Mouse (Mus musculus) kidney, postnatal 36 days (tissue): ENCODE measurements around the gene Gm6904.
A peak's percentile ranks its signal among the peaks of the same experiment; 100 is the strongest.
"Not testable (repeated sequence)": the region's sequence is repeated elsewhere in the genome, so short reads cannot be mapped to it uniquely, and the experiment has no call there.

Source experiments
- DNase-seq, 2 experiments: peaks; one replicate each; pipeline ENCODE4 v3.0.0; 2021 to 2022; ENCODE audit warnings: mixed read lengths in 2 of 2

Gene Gm6904

DNA sequence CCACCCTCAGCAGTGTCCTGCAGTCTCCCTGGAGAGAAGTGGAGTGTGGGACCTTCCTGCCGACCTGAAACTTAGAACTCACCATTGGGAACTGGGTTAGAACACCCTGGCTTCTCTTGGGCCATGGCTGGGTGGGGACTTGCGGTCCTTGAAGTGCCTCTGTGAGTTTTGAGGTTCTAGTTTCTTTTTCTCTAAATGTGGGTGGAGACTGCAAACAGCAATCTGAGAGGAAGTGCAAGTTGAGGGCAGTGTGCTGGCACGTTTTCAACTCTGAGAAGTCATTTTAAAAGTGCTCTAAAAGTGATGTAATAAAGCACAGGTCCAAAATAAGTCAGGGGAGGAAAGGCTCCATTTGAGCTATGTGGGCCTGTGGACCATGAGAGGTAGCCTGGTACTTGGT, at the start of gene Gm6904:
TSS of gene Gm6904 (minus strand) at position 161 of the 400 bp plus-strand sequence.
- peak; percentile 30 to 39 for DNase-seq

DNA sequence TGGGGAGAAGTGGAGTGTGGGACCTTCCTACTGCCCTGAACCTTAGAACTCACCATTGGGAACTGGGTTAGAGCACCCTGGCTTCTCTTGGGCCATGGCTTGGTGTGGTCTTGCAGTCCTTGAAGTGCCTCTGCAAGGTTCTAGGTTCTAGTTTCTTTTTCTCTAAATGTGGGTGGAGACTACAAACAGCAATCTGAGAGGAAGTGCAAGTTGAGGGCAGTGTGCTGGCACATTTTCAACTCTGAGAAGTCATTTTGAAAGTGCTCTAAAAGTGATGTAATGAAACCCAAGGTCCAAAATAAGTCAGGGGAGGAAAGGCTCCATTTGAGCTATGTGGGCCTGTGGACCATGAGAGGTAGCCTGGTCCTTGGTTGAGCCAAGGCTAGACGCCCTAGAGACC, 37.4 kb upstream of the Gm6904 start, which contains the start of gene Phf11a:
TSS of gene Phf11a (minus strand) at position 132 of the 400 bp plus-strand sequence.
- peak; percentile 14 to 20 for DNase-seq

DNA sequence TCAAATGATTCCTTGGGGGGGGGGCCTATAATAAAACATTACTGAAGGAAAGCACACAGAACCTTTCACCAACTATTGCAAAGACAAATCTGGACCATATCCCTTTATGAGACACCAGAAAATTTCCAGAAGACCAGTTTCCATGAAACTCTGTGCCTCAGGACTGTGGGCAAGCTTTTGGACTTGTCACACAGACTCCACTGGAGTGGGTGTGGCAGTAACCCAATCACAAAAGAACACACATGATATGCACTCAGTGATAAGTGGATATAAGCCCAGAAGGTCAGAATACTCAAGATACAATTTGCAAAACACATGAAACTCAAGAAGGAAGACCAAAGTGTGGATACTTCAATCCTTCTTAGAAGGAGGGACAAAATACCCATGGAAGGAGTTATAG, 31.8 kb upstream of the Gm6904 start:
- not testable (repeated sequence) for DNase-seq

DNA sequence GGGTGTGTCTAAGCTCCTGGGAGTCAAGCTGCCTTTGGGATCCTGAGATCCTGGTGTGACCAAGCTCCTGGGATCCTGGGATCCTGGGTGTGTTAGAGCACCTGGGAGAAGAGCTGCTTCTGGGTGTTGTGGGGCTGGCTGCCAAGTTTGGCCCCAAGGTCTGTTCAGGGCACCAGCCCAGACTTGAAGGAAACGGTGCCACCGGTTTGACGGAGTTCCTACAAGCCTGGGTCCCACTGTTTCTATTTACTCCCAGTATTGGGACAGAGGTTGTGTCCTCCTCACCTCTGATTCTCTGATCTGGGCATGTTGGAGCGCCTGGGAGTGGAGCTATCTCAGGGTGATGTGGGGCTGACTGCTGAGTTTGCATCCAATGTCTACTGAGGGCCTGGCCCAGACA, 14.9 kb upstream of the Gm6904 start:
- not testable (repeated sequence) for DNase-seq

DNA sequence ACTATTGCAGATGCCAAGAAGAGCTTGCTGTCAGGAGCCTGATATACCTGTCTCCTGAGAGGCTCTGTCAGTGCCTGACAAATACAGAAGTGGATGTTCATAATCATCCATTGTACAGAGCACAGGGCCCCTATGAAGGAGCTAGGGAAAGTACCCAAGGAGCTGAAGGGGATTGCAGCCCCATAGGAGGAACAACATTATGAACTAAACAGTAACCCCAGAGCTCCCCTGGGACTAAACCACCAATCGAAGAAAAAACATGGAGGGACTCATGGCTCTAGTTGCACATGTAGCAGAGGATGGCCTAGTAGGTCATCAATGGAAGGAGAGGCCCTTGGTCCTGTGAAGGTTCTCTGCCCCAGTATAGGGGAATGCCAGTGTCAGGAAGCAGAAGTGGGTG, 4.2 kb downstream of the Gm6904 start:
- DNase-seq: not testable (repeated sequence)

DNA sequence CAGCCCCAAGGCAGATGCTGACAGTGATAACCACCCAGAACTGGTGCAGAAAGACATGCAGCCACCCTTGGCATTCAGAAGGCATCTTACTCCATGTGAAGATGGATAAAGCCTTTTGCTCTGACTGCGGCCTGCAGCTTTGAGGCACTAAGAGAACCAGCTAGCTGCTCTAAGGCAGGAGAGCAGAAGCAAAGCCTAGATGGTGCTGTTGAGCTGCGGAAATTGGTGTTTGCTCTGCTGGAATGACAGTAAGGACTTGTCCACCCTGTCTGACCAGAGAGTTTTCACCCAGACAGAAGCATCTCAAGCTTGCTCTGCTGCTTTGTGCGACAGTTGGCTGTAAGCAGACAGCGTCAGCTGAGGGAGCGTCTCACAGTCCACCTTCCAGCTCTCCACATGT, 9.7 kb downstream of the Gm6904 start:
- peak in 1 of 2 experiments; percentile 29 for DNase-seq

DNA sequence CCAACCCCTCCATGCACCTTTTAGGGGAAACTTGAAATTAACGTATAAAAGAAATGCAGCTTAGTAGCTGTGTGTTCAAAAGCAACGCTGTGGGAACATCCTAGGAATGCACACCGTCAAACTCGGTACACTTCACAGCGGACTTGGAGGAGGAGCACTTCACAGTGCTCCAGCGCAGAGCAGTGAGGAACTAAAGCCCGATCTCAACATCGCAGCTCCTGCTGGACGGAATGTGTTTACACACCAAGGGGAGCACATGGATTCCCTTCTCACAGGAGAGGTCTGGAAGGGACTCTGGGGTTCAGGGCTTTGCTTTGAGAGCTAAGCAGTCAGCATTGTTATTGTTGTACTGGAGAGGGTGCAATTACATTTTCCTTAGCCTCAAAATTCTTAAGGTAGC, 26.4 kb downstream of the Gm6904 start:
- DNase-seq: no peak

DNA sequence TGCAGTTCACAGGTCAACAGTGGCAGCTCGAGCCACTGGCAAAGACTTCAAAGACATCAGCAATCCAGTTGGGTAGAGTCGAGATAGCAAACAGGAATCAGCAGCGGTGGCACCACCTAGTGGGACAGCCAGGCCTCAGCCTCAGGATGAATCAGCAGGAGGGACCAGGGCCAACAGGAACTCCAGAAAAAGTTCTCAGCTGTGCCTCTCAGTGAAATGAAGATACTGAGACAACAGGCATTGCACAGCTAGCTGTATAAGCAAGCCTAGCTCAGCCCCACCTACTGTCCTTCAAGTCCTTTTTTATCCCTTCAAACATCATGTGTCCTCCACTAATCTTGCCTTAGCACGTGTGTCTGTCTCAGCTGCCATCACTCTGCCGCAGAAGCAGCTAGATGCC, 28.0 kb downstream of the Gm6904 start:
- peak; percentile 16 to 43 for DNase-seq

DNA sequence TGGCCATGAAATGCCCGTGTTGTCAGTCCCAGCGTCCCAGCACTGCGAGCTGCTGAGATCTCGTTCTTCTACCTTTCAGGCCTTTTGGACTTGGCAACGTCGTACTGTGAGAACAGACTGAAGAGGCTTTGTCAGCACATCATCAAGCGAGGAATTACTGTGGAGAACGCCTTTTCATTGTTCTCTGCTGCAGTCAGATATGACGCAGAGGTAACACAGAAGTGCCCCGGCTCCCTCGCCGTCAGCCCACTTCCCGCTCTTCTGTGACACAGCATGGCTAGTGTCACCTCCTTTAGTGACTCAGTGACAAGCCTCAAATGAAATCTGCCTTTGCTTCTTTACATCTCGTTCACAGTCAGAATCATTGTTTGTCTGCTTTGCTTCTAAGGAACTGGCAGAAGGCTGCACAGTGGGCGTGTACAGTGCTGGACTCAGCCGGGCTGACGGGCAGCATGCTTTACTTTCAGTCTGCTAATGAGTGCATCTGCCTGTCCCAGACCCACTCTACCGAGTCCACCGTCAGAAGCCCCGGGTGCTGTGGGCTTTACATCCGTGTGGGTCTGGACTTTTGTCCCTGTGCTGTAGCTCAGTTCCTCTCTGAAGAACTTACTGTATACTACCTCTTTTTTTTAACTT, 29.6 kb downstream of the Gm6904 start:
- DNase-seq: no peak

DNA sequence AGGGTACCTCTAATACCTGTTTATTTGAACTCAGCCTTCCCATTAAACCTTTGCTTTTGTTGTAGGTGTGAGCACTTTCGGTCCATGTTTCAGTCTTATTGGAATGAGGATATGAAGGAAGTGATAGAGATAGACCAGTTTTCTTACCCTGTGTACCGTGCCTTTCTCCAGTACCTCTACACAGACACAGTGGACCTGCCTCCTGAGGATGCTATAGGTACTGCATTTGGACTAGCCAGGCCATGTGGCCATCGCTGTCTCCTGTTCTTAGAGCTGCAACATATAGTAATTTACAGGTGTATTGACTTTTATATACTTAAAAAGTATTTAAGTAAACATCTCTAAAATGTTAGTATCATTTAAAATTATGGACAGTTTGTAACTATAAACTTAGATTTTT, 30.2 kb downstream of the Gm6904 start:
- no peak for DNase-seq

DNA sequence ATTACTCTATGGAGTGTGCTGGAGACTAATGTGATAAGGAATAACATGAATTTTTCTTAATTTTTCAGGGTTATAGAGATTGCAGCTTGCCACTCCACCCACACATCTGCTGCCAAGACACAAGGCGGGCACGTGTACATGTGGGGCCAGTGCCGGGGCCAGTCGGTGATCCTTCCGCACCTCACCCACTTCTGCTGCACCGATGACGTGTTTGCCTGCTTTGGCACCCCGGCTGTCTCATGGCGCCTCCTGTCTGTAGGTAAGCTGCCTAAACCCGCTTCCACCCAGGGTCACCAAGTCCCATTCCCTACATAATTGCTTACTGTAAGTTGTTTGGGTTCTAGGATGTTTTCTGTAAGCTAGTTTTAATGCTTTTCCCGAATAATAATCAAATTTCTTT, 33.8 kb downstream of the Gm6904 start:
- DNase-seq: no peak

DNA sequence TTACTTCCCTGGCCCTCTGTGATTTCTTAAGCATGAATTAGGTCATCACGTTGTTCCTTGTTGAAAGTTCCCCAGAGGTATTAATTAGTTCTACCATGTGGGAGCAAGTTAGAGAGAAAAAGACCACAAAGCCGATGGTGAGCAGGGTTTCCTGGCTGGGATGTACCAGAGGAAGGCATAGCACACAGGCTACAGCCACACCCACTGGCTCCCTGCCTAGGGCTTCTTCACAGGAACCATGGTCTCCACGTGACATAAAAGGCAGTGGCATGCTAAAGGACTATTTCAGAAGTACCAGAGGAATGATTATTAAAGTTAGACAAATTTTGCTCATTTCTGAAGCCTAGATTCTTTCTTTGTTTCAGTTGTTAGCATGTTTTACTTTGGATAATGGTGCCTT, 40.8 kb downstream of the Gm6904 start:
- peak; percentile 21 to 56 for DNase-seq

DNA sequence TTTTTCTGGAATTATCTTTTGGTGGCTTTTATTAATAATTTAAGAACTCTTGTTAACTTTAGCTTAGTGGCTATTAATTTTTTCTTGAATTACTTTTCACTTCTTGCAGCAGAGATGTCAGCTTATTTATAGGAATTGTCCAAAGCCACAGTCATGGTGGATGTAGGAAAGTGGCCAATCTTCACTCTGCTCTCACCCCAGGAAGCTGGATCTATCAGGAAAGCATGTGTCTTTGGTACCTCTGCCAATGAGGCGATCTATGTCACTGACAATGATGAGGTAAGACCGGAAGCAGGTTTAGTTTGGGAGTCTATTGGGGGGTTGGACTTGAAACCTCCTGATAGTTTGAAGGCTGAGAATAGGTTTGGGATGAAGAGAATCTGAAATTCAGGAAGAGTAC, 50.2 kb downstream of the Gm6904 start:
- no peak for DNase-seq

DNA sequence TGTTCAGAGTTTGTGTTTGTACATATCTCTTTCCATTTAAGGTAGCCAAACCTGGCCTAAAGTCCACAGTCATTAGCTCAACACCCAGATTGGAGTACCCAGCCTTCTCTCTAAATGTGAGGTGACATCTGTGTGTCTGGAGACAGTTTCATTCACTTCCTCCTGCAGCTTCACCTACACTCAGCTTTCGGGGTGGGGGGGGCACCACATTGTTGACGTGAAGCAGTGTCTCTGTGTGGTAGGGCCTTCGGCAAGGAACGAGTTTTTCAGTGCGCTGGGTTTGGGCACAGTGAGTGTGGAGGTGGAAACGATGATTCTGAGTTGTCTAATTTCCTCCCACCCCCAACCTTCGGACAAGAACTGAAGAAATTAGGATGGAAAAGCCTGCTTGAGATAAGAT, 51.0 kb downstream of the Gm6904 start:
- no peak for DNase-seq

DNA sequence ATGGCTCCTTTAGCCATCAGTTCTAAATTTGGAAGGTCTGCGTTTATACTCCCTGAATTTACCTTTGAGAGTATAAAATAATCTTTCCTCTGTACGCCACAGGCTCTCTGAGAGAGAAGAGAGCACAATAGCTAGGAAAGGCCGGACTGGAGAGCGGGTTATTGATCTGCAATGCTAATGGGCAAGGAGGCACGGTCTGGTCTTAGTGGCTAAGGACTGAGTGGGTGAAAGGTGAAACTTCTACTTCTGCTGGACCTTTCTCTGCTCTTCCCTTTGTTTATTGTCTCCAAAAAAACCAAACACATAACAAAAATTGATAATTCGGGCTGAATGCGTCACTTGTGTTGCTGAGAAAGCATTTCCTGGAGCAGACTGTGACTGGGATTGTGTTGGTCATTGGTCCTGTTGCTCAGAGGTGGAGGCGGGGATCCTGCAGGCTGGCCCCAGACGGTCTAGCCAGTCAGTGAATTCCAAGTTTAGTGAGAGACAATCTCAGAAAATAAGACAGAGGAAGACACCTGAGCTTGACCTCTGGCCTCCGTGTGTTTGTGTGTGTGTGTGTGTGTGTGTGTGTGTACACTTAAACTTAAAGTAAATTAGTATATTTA, 53.9 kb downstream of the Gm6904 start:
- no peak for DNase-seq

DNA sequence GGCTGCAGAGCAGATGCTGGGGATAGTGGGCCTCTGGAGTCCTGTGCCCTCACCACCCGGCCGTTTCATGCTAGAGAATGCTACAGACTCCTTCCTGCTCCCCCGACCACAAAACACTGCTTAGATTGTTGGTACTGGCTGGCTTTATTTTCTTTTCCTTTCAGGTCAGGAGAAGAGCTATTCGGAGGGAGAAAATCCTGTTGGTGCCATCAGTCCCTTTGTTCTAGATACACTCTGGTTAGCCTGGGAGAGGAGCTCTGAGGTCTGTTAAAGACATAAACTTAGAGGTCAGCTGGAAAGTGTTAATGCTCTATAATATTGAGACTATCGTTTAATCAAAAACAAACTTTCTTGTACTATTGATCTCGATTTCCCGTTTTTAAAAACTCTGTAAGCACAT, 54.6 kb downstream of the Gm6904 start:
- no peak for DNase-seq

DNA sequence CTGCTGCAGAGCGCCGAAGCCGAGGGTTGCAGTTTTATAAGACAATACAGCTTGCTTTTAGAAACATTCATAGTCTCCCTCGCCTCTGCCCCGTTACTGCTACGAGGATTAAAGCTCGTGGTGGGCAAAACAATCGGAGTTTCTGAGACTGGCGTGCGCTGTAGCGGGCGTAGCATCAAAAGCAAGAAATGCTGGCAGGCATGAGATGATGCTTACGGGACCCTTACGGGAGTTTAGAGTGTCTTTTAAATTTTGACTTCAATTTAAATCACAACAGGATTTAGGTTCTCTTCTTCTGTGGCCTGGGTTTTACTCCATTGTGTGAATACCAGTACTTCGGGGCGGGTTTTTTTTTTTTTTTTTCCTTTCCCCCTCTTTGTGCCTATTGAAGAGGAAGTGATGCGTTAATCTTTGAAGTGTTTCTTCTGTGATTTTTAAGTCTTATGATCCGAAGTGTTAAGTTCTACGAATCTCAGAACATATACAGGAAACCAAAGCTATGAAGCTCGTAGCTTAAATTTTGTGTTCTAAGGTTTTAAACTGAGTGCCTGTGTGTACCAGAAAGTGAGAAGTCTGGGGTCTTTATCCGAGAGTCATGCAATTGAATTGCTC, 58.3 kb downstream of the Gm6904 start:
- no peak for DNase-seq

DNA sequence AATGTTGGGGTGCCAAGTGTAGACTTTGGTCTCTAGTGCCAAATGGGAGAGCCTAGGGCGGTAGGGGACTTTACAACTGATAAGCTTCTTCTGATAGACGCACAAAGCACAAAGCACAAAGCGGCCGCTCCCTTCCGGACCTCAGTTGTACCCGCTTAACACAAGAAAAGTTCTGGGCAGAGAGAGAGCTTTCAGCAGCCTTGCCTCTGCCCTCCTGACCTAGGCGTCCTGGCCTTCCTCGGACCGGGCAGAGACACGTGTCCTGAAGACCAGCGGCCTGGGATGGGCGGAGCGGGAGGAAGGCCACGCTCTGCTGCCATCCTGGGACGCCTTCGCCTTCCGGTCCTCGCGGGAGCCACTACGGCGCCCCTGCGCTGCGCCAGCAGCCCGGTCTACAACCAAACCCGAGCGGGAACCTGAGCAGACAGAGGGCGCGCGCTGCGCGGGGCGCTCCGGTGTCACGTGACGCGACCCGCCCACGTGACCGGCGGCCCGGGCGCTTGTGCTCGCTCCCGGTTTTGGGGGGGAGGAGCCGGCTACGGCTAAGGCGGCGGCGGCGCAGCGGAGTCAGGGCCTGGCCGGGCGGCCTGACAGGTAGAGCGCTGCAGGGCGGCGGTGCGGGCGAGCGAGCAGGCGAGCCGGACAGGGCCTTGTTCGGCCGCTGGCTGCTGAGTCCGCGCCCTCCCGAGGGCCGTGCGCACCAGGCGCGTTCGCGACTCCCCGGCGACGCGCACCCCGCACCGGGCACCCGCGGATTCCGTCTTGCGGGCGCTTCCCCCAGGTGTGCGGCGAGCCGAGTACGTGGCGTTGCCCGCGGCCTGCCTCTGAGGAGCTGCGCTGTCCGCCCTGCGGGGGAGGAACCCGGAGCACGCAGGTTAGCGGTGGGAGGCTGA, 59.1 kb downstream of the Gm6904 start, which contains the start of gene Rcbtb1:
TSS of gene Rcbtb1 (plus strand) at position 499 of the 893 bp plus-strand sequence.
- DNase-seq: peak; percentile 95 to 97
